Mouse (Mus musculus) MEL (cell line): ENCODE measurements around the gene Fgf8. TPM values are rescaled to one million over a fixed set of nuclear protein-coding genes. Genes with fewer than 3 reads are reported as not detected.

Experiments
- DNase-seq: peaks from one replicate; pipeline ENCODE4 v3.0.0; 2011; ENCODE audit warnings: low read depth, low spot score
- H3K27ac ChIP-seq: 2 replicates; pipeline ENCODE4 v1.5.1; 2012; ENCODE audit warnings: low read depth, mild to moderate bottlenecking, control low read depth, low read length, moderate library complexity; ENCODE audit not compliant: control insufficient read depth
- H3K27me3 ChIP-seq, 2 experiments: fragments of 150-350 bp in 1 of 2; sonication (generic) in 1 of 2; 2 replicates each; pipeline ENCODE4 v1.6.1; 2012; ENCODE audit warnings: low read length in 2 of 2, mild to moderate bottlenecking in 2 of 2, improper control_type of control experiment in 1 of 2, moderate library complexity in 1 of 2; ENCODE audit not compliant: insufficient read depth in 2 of 2, control insufficient read depth in 1 of 2
- H3K36me3 ChIP-seq, 2 experiments: 2 replicates each; pipeline ENCODE4 v1.6.1; 2012 to 2014; ENCODE audit warnings: low read length in 2 of 2, improper control_type of control experiment in 1 of 2, inconsistent platforms in 1 of 2, mild to moderate bottlenecking in 1 of 2; ENCODE audit not compliant: insufficient read depth in 2 of 2, control insufficient read depth in 1 of 2
- H3K4me1 ChIP-seq, 2 experiments: fragments of 150-350 bp in 1 of 2; sonication (generic) in 1 of 2; 2 replicates each; pipeline ENCODE4 v1.6.1; 2012; ENCODE audit warnings: low read length in 2 of 2, improper control_type of control experiment in 1 of 2, mild to moderate bottlenecking in 1 of 2; ENCODE audit not compliant: insufficient read depth in 2 of 2, control insufficient read depth in 1 of 2
- H3K4me3 ChIP-seq, 2 experiments: fragments of 150-350 bp in 1 of 2; sonication (generic) in 1 of 2; 2 replicates each; pipeline ENCODE4 v1.5.1; 2012; ENCODE audit warnings: low read depth in 2 of 2, low read length in 2 of 2, mild to moderate bottlenecking in 2 of 2, moderate library complexity in 2 of 2, control low read depth in 1 of 2, improper control_type of control experiment in 1 of 2; ENCODE audit not compliant: control insufficient read depth in 1 of 2, insufficient read depth in 1 of 2
- H3K79me2 ChIP-seq: 2 replicates; pipeline ENCODE4 v1.6.1; 2012; ENCODE audit warnings: mild to moderate bottlenecking, low read length, moderate library complexity; ENCODE audit not compliant: control insufficient read depth, poor library complexity, insufficient read depth
- H3K9ac ChIP-seq: 2 replicates; pipeline ENCODE4 v1.6.1; 2012; ENCODE audit warnings: low read depth, mild to moderate bottlenecking, control low read depth, low read length, moderate library complexity; ENCODE audit not compliant: control insufficient read depth, poor library complexity, severe bottlenecking
- H3K9me3 ChIP-seq: fragments of 150-350 bp; sonication (generic); replicated peaks from 2 replicates; pipeline ENCODE4 v1.6.1; 2012; ENCODE audit warnings: mild to moderate bottlenecking, low read length, improper control_type of control experiment, moderate library complexity; ENCODE audit not compliant: insufficient read depth
- BHLHE40 ChIP-seq: IDR thresholded peaks from 2 replicates; pipeline ENCODE4 v1.6.1; 2012; ENCODE audit warnings: low read depth, mild to moderate bottlenecking, inconsistent platforms, low read length, improper control_type of control experiment, borderline replicate concordance
- CHD1 ChIP-seq: IDR thresholded peaks from 2 replicates; pipeline ENCODE4 v1.6.1; 2012; ENCODE audit warnings: low read depth, mild to moderate bottlenecking, inconsistent platforms, low read length, improper control_type of control experiment
- CHD2 ChIP-seq: IDR thresholded peaks from 2 replicates; pipeline ENCODE4 v1.6.1; 2011; ENCODE audit warnings: low read length, improper control_type of control experiment
- ELF1 ChIP-seq: IDR thresholded peaks from 2 replicates; pipeline ENCODE4 v1.6.1; 2014; ENCODE audit warnings: low read depth, mild to moderate bottlenecking, inconsistent platforms, low read length, improper control_type of control experiment, moderate library complexity
- EP300 ChIP-seq, 2 experiments: IDR thresholded peaks; 2 replicates each; pipeline ENCODE4 v1.6.1; 2011; ENCODE audit warnings: improper control_type of control experiment in 2 of 2, low read length in 2 of 2, low read depth in 1 of 2, mild to moderate bottlenecking in 1 of 2
- GABPA ChIP-seq: IDR thresholded peaks from 2 replicates; pipeline ENCODE4 v1.6.1; 2012; ENCODE audit warnings: low read depth, mild to moderate bottlenecking, inconsistent platforms, low read length, improper control_type of control experiment, moderate library complexity
- GATA1 ChIP-seq: IDR thresholded peaks from 2 replicates; pipeline ENCODE4 v1.6.1; 2011; ENCODE audit warnings: low read depth, low read length, improper control_type of control experiment
- HCFC1 ChIP-seq: IDR thresholded peaks from 2 replicates; pipeline ENCODE4 v1.6.1; 2012; ENCODE audit warnings: low read depth, mild to moderate bottlenecking, inconsistent platforms, low read length, improper control_type of control experiment, moderate library complexity
- KAT2A ChIP-seq: conservative IDR thresholded peaks from 2 replicates; pipeline ENCODE4 v1.6.1; 2012; ENCODE audit warnings: low read depth, low read length, improper control_type of control experiment, inconsistent platforms
- MEF2A ChIP-seq: IDR thresholded peaks from 2 replicates; pipeline ENCODE4 v1.6.1; 2014; ENCODE audit warnings: low read depth, mild to moderate bottlenecking, inconsistent platforms, low read length, improper control_type of control experiment; ENCODE audit not compliant: poor library complexity, insufficient replicate concordance, severe bottlenecking; ENCODE audit errors: extremely low read depth
- MXI1 ChIP-seq: IDR thresholded peaks from 2 replicates; pipeline ENCODE4 v1.6.1; 2011; ENCODE audit warnings: mild to moderate bottlenecking, low read depth, low read length, improper control_type of control experiment
- MYB ChIP-seq: IDR thresholded peaks from 2 replicates; pipeline ENCODE4 v1.6.1; 2011; ENCODE audit warnings: mild to moderate bottlenecking, low read depth, low read length, improper control_type of control experiment
- MYC ChIP-seq: IDR thresholded peaks from 2 replicates; pipeline ENCODE4 v1.6.1; 2011; ENCODE audit warnings: low read depth, mild to moderate bottlenecking, low read length, improper control_type of control experiment, moderate library complexity
- NRF1 ChIP-seq: IDR thresholded peaks from 2 replicates; pipeline ENCODE4 v1.6.1; 2014; ENCODE audit warnings: low read depth, mild to moderate bottlenecking, inconsistent platforms, low read length, improper control_type of control experiment, moderate library complexity; ENCODE audit not compliant: poor library complexity, insufficient read depth, severe bottlenecking
- POLR2AphosphoS5 ChIP-seq: IDR thresholded peaks from 2 replicates; pipeline ENCODE4 v1.6.1; 2012; ENCODE audit warnings: low read depth, borderline replicate concordance, mild to moderate bottlenecking, inconsistent platforms, low read length, moderate library complexity, mixed read lengths
- RAD21 ChIP-seq: IDR thresholded peaks from 2 replicates; pipeline ENCODE4 v1.6.1; 2011; ENCODE audit warnings: mild to moderate bottlenecking, low read depth, low read length, improper control_type of control experiment
- RCOR1 ChIP-seq: IDR thresholded peaks from 2 replicates; pipeline ENCODE4 v1.6.1; 2012; ENCODE audit warnings: low read depth, mild to moderate bottlenecking, inconsistent platforms, low read length, improper control_type of control experiment
- SIN3A ChIP-seq: IDR thresholded peaks from 2 replicates; pipeline ENCODE4 v1.6.1; 2012; ENCODE audit warnings: low read length, improper control_type of control experiment, inconsistent platforms
- TAL1 ChIP-seq: IDR thresholded peaks from 2 replicates; pipeline ENCODE4 v1.6.1; 2012; ENCODE audit warnings: mild to moderate bottlenecking, inconsistent platforms, low read length, moderate library complexity, mixed read lengths
- TBP ChIP-seq: IDR thresholded peaks from 2 replicates; pipeline ENCODE4 v1.8.0; 2011; ENCODE audit warnings: low read depth, low read length, improper control_type of control experiment
- USF1 ChIP-seq: IDR thresholded peaks from 2 replicates; pipeline ENCODE4 v1.6.1; 2014; ENCODE audit warnings: low read depth, mild to moderate bottlenecking, inconsistent platforms, low read length, improper control_type of control experiment, moderate library complexity
- USF2 ChIP-seq, 2 experiments: IDR thresholded peaks; 2 replicates each; pipeline ENCODE4 v1.6.1; 2011 to 2012; ENCODE audit warnings: improper control_type of control experiment in 2 of 2, low read length in 2 of 2, borderline replicate concordance in 1 of 2, inconsistent platforms in 1 of 2, low read depth in 1 of 2, mild to moderate bottlenecking in 1 of 2; ENCODE audit not compliant: insufficient read depth in 1 of 2
- polyA plus RNA-seq, 2 experiments: library from polyadenylated mRNA; stranded (reverse) in 1 of 2; unstranded in 1 of 2; fragments of >175 nt in 1 of 2; fragments of >200 nt in 1 of 2; gene quantifications; 2 replicates each; pipeline versions ENCODE4 v1.2.1 to v1.2.4; 2012; ENCODE audit warnings: low replicate concordance in 2 of 2, low read depth in 1 of 2; ENCODE audit not compliant: insufficient read length in 2 of 2, insufficient read depth in 1 of 2, missing spikeins in 1 of 2
- total RNA-seq: library from RNA; depleted of rRNA; stranded (reverse); fragments of 300-350 nt; gene quantifications from 2 replicates; pipeline ENCODE4 v1.2.3, GENCODE M21; 2012

Fgf8 gene
- total and polyA plus RNA-seq, 3 experiments = not detected

GRCm38 (mm10) chr19:45780350-45780915 is 37.7 kb upstream of the Fgf8 start:
- no peak for DNase-seq
- Histone ChIP-seq H3K27me3 (no peaks in the 10 kb centered on the region), H3K9ac (no peak overlapping the region), H3K4me3 (no peak overlapping the region), H3K27ac (no peak overlapping the region), H3K79me2 (peaks cover 36% of the 10 kb centered on the region), H3K36me3 (peaks cover 22 to 25% of the 10 kb centered on the region in 2 experiments), H3K9me3 (no peaks in the 10 kb centered on the region), H3K4me1 (peaks cover 16 to 23% of the 10 kb centered on the region in 2 experiments)
- 0 out of 2 replicates have a peak, but pooled peaks have one; percentile 9 for TF ChIP-seq GATA1
- no peak for TF ChIP-seq GABPA
- TF ChIP-seq EP300 (IDR thresholded peaks at IDR 0.05; ENCODE audit: low read depth in 1 of 2, low read length in 2 of 2) = 0 out of 4 replicates have a peak, but pooled peaks of 1 of the 2 experiments have one; percentile 17
- TF ChIP-seq MXI1 = 0 out of 2 replicates have a peak, but pooled peaks have one; percentile 23
- TF ChIP-seq TBP = 0 out of 2 replicates have a peak, but pooled peaks have one; percentile 18
- TF ChIP-seq HCFC1 = 0 out of 2 replicates have a peak, but pooled peaks have one; percentile 11
- TF ChIP-seq MEF2A = no peak

- no peak overlapping the region for H3K4me3 ChIP-seq
- peaks cover 2 to 64% of the 10 kb centered on the region in 2 experiments for H3K36me3 ChIP-seq
- TF ChIP-seq USF2 (IDR thresholded peaks at IDR 0.05; ENCODE audit: borderline replicate concordance in 1 of 2, insufficient read depth in 1 of 2, low read depth in 1 of 2, low read length in 2 of 2) (no peak), NRF1 (no peak), HCFC1 (no peak), GATA1 (no peak), ELF1 (no peak), CHD2 (no peak), RAD21 (no peak), TAL1 (no peak), USF1 (no peak), SIN3A (no peak), MXI1 (no peak), CHD1 (no peak), MYB (no peak), BHLHE40 (no peak), POLR2AphosphoS5 (no peak), MYC (no peak), RCOR1 (no peak), KAT2A (no peak)
- H3K9ac ChIP-seq = no peak overlapping the region
- H3K79me2 ChIP-seq = peaks cover 10% of the 10 kb centered on the region
- H3K27ac ChIP-seq = no peak overlapping the region
- no peaks in the 10 kb centered on the region for H3K27me3 ChIP-seq
- no peak for DNase-seq
- peaks cover under 1 to 6% of the 10 kb centered on the region in 2 experiments; a peak in 3 of 4 replicates for H3K4me1 ChIP-seq
- no peaks in the 10 kb centered on the region for H3K9me3 ChIP-seq
Measured at GRCm38 (mm10) chr19:45775486-45775885, 32.8 kb upstream of the Fgf8 start.
